Mouse (Mus musculus): Measurements from ENCODE around the gene Sh3kbp1. TPM values are rescaled to one million over a fixed set of nuclear protein-coding genes. Genes with fewer than 3 reads are reported as not detected.

Sh3kbp1 gene
- polyA plus RNA-seq, 1 experiment from 2014 or later, result 9.7 TPM

DNA sequence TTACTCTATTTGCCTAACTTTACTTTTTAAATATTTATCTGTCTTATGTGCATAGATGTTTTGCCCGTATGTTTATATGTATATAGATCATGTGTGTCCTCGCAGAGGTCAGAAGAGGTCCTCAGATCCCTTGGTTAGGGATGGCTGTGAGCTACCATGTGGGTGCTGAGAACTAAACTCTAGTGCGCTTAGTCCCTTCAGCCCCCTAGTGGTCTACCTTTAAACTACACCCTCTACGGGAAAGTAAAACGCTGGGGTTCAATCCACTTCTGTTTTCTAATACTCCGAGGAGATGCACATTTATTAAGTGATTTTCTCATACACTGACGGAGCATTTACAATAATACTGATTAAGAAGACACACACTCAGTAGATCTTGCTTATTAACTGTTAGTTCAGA is 44.3 kb downstream of the Sh3kbp1 start:
- 0 out of 2 replicates have a peak, but pooled peaks cover 3% of the 10 kb centered on the region for H3K27me3 ChIP-seq (ENCODE audit: insufficient read depth, low read length)
- no peak for ATAC-seq

DNA sequence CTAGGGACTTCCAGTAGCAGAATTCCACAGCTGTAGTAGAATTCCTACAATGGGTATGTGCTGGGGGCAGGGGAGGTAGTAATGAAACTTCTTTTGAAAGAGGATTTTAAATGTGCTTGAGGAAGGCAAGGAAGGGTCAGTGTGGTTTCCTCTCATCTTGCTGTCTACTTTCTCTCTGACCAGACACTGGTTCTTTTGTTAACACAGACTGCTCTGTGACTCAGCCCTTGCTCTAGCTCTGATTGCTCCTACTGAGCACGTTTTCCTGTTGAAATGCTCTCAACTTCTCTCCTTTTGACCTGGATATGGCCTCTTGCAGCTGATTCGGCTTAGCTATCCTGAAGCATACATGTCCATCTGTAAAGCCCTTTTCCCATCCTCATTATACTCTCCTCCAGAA is 45.4 kb downstream of the Sh3kbp1 start:
- no peak for ATAC-seq
- Histone ChIP-seq H3K27ac (ENCODE audit: low read depth) (no peak overlapping the region), H3K36me3 (replicated peaks; ENCODE audit: insufficient read depth, low read length) (no peaks in the 10 kb centered on the region), H3K4me1 (ENCODE audit: insufficient read depth) (no peaks in the 10 kb centered on the region), H3K4me3 (ENCODE audit: low read depth, low read length) (no peak overlapping the region), H3K27me3 (ENCODE audit: insufficient read depth, low read length) (0 out of 2 replicates have a peak, but pooled peaks cover 3% of the 10 kb centered on the region), H3K9me3 (ENCODE audit: low read length) (no peaks in the 10 kb centered on the region), H3K4me2 (ENCODE audit: low read depth, low read length) (no peak overlapping the region), H3K9ac (replicated peaks) (no peak overlapping the region)
- 30% methylated on average over 2 of the region's 2 CpGs for WGBS (ENCODE audit: insufficient replicate concordance)
- no peak for DNase-seq
- TF ChIP-seq EP300 (IDR thresholded peaks at IDR 0.05; ENCODE audit: low read depth) (no peak), CTCF (IDR thresholded peaks at IDR 0.05; ENCODE audit: low read depth) (no peak)

More for the DNA sequence above, 44.3 kb downstream of the Sh3kbp1 start:
- Histone ChIP-seq H3K9ac (replicated peaks) (no peak overlapping the region), H3K27ac (ENCODE audit: low read depth) (no peak overlapping the region), H3K4me1 (ENCODE audit: insufficient read depth) (no peaks in the 10 kb centered on the region), H3K4me2 (ENCODE audit: low read depth, low read length) (no peak overlapping the region), H3K4me3 (ENCODE audit: low read depth, low read length) (no peak overlapping the region), H3K9me3 (ENCODE audit: low read length) (no peaks in the 10 kb centered on the region), H3K36me3 (replicated peaks; ENCODE audit: insufficient read depth, low read length) (no peaks in the 10 kb centered on the region)
- no peak for DNase-seq
- no peak for TF ChIP-seq EP300 (IDR thresholded peaks at IDR 0.05; ENCODE audit: low read depth)
- TF ChIP-seq CTCF (IDR thresholded peaks at IDR 0.05; ENCODE audit: low read depth), result peak; percentile 55
- 78% methylated on average over 7 of the region's 7 CpGs for WGBS (ENCODE audit: insufficient replicate concordance)

GRCm38 (mm10) chrX:159676242-159676641 is 49.2 kb downstream of the Sh3kbp1 start:
- ATAC-seq, result no peak
- Histone ChIP-seq H3K4me1 (ENCODE audit: insufficient read depth) (no peaks in the 10 kb centered on the region), H3K27me3 (ENCODE audit: insufficient read depth, low read length) (0 out of 2 replicates have a peak, but pooled peaks cover 3% of the 10 kb centered on the region), H3K4me3 (ENCODE audit: low read depth, low read length) (no peak overlapping the region), H3K9me3 (ENCODE audit: low read length) (no peaks in the 10 kb centered on the region), H3K36me3 (replicated peaks; ENCODE audit: insufficient read depth, low read length) (no peaks in the 10 kb centered on the region), H3K9ac (replicated peaks) (no peak overlapping the region), H3K27ac (ENCODE audit: low read depth) (0 out of 2 replicates have a peak overlapping the region, but pooled peaks have one; percentile 22), H3K4me2 (ENCODE audit: low read depth, low read length) (no peak overlapping the region)
- WGBS (ENCODE audit: insufficient replicate concordance), result 14% methylated on average over 2 of the region's 2 CpGs
- TF ChIP-seq EP300 (IDR thresholded peaks at IDR 0.05; ENCODE audit: low read depth), result no peak
- no peak for TF ChIP-seq CTCF (IDR thresholded peaks at IDR 0.05; ENCODE audit: low read depth)
- DNase-seq, result peak; percentile 17

DNA sequence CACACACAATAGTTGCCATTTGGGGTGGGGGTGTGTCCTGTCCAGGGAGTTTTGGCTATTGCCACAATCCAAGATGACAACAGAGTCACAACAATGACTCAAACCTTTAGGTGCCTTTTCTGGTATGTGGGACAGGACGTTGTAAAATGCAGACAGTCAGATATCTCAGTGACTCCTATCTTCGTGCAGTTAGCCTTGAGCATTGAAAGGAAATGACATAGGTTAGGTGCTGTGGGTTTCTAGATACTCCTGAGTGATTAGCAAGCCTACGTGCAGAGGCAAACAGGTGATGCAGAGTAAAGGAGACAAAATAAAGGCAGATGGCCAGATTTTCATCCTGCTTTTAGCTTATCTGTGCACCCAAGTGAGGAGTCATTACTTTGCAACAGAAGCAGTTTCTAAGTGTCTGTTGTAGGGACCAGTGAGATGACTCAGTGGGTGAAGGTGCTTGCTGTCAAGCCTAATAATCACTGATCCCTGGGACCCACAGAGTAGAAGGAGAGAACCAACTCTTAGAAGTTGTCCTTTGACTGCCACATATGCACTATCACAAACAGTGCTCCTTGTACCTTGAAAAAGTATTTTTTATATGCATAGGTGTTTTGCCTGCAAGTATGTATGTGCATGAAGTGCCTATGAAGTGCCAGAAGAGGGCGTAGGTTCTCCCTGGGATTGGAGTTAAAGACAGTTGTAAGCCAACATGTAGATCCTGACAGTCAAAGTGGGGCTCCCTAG is 50.7 kb downstream of the Sh3kbp1 start:
- WGBS (ENCODE audit: insufficient replicate concordance), result 48% methylated on average over 4 of the region's 4 CpGs
- H3K4me1 ChIP-seq (ENCODE audit: insufficient read depth), result no peaks in the 10 kb centered on the region
- H3K9me3 ChIP-seq (ENCODE audit: low read length), result no peaks in the 10 kb centered on the region
- peaks cover 3% of the 10 kb centered on the region; the same call in 1 of the 2 replicates for H3K27me3 ChIP-seq (ENCODE audit: insufficient read depth, low read length)
- H3K9ac ChIP-seq (replicated peaks), result no peak overlapping the region
- H3K4me3 ChIP-seq (ENCODE audit: low read depth, low read length), result no peak overlapping the region
- no peaks in the 10 kb centered on the region for H3K36me3 ChIP-seq (replicated peaks; ENCODE audit: insufficient read depth, low read length)
- H3K27ac ChIP-seq (ENCODE audit: low read depth), result no peak overlapping the region
- DNase-seq (no peak), ATAC-seq (no peak)
- TF ChIP-seq CTCF (IDR thresholded peaks at IDR 0.05; ENCODE audit: low read depth) (peak; percentile 43), EP300 (IDR thresholded peaks at IDR 0.05; ENCODE audit: low read depth) (no peak)
- H3K4me2 ChIP-seq (ENCODE audit: low read depth, low read length), result no peak overlapping the region

- H3K4me3 ChIP-seq (ENCODE audit: low read depth, low read length), result no peak overlapping the region
- no peaks in the 10 kb centered on the region for H3K9me3 ChIP-seq (ENCODE audit: low read length)
- H3K4me2 ChIP-seq (ENCODE audit: low read depth, low read length), result no peak overlapping the region
- no peak overlapping the region for H3K27ac ChIP-seq (ENCODE audit: low read depth)
- H3K36me3 ChIP-seq (replicated peaks; ENCODE audit: insufficient read depth, low read length), result no peaks in the 10 kb centered on the region
- WGBS (ENCODE audit: insufficient replicate concordance), result 60% methylated on average over 5 of the region's 5 CpGs
- no peak for DNase-seq
- no peaks in the 10 kb centered on the region for H3K4me1 ChIP-seq (ENCODE audit: insufficient read depth)
- ATAC-seq, result no peak
- TF ChIP-seq EP300 (IDR thresholded peaks at IDR 0.05; ENCODE audit: low read depth) (no peak), CTCF (IDR thresholded peaks at IDR 0.05; ENCODE audit: low read depth) (no peak)
- peaks cover 3% of the 10 kb centered on the region; the same call in 1 of the 2 replicates for H3K27me3 ChIP-seq (ENCODE audit: insufficient read depth, low read length)
- no peak overlapping the region for H3K9ac ChIP-seq (replicated peaks)
Measured at GRCm38 (mm10) chrX:159678320-159678835, 51.3 kb downstream of the Sh3kbp1 start.

DNA sequence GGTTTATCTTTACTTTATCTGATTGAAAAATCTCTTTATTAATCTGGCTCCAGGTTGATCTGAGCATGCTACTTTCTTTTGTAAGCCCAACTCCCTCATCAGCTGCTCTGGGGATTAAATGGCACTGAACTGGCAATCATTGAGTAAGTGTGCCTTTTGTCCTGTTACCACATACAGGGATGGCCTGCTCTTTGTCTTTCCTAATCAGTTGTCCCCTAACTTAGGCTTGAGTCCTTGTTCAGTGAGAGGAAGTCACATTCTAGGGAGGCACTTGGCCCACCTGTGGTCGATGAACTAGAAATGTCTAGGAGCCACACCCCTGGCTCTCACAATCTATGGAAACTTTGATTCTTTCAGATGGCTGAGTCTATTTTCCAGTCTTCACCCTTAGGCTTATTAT is 58.4 kb downstream of the Sh3kbp1 start:
- TF ChIP-seq CTCF (IDR thresholded peaks at IDR 0.05; ENCODE audit: low read depth) (no peak), EP300 (IDR thresholded peaks at IDR 0.05; ENCODE audit: low read depth) (no peak)
- no peak overlapping the region for H3K4me3 ChIP-seq (ENCODE audit: low read depth, low read length)
- H3K27ac ChIP-seq (ENCODE audit: low read depth), result no peak overlapping the region
- no peak overlapping the region for H3K4me2 ChIP-seq (ENCODE audit: low read depth, low read length)
- ATAC-seq (no peak), DNase-seq (no peak)
- no peaks in the 10 kb centered on the region for H3K4me1 ChIP-seq (ENCODE audit: insufficient read depth)
- WGBS (ENCODE audit: insufficient replicate concordance), result 30% methylated on average over 1 of the region's 1 CpGs
- H3K36me3 ChIP-seq (replicated peaks; ENCODE audit: insufficient read depth, low read length), result no peaks in the 10 kb centered on the region
- H3K9me3 ChIP-seq (ENCODE audit: low read length), result no peaks in the 10 kb centered on the region
- no peaks in the 10 kb centered on the region; the same call in 1 of the 2 replicates for H3K27me3 ChIP-seq (ENCODE audit: insufficient read depth, low read length)
- no peak overlapping the region for H3K9ac ChIP-seq (replicated peaks)
